Mouse (Mus musculus) urinary bladder, adult 18-20 months (tissue): ENCODE measurements around the gene Poc1b.
A peak's percentile ranks its signal among the peaks of the same experiment; 100 is the strongest.

Source experiments
- DNase-seq, 2 experiments: peaks; one replicate each; pipeline ENCODE4 v3.0.0; 2022; ENCODE audit warnings: low spot score in 2 of 2, mixed read lengths in 2 of 2

Gene Poc1b

DNA sequence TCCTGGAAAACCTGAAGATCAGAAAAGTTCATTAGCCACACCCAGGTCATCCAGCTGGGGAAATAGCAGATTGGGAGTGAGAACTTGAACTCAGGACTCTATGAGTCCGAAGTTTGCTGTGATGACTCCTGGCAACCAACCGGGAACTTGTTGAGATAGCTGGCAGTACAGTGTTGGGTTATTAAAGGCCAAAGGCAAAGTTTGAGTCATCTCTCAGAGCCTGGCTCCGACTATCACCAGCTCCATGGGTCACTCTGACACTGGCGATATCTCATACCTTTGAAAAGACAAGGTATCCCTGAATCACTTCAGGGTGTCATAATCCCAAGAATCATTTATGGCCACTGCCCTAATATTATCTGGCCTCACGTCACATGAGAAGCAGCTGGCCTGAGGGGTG lies 119.9 kb downstream of the Poc1b start:
- no peak for DNase-seq

DNA sequence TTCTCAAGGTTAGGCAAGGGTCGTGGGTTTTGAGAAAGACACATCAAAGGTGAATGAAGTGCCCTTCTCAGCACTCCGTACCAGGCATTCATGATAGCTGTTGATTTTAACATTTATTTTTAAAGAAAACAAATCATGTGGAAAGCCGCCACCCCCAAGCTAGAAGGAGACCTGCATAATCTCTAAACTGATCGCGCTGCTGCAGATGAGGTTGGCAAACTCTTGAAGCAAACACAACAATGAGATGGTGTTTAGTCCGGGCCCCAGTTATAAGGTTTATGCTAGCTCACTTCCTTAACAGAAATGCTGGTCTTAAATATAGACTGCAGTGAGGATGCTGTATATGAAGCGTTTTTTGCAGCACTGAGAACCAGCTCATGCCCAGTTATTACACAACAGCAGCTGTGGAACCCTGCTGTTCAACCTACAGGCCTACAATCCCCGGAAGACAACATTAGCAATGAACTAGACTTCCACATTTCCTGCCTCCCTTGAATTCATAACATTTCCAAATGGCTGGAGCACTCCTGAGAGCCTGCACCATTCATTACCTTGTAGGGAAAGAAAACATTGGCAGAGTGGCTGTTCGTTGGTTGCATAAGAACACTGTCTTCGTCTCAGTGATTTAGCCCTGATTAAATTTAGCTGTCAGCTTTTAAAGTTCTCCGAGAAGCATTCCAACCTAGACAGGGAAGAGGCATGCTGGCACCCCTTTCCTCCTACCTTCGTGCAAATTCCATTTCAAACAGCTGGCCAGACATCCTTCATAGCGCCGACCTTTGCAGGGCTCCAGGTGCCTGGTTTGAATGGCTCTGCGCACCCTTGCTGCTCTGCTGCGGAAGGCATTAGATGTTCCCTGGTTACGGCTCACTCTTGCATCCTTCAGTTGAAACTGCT lies 121.4 kb downstream of the Poc1b start:
- no peak for DNase-seq

DNA sequence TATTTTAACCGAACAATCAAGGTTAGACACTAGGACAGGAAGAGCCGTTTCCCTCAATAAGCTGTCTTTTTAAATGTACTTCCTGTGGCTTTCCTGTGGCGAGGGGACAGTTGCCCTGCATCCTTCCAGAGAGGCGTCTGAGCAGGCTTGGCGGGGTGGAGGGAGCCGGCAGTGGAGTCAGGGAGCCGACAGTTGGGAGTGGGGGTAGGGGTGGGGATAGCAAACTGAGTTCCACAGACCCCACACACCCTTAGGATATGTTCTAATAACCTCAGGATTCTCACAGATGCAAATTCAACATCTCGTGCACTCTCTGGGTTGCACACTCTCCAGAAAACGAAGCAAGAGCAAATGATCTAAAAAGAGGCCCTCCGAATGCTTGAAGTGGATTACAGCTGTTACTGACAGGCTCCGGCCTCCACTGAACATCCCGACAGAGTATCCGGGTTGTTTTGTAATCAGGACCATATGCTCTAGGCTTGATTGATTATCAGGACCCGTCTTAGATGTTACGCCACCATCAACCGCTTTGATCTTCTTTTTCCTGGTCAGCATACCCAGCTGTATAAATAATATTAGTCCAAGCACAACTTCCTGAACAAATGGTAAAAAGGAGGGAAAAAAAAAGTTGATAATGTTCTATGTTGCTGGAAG lies 122.3 kb downstream of the Poc1b start:
- no peak for DNase-seq

DNA sequence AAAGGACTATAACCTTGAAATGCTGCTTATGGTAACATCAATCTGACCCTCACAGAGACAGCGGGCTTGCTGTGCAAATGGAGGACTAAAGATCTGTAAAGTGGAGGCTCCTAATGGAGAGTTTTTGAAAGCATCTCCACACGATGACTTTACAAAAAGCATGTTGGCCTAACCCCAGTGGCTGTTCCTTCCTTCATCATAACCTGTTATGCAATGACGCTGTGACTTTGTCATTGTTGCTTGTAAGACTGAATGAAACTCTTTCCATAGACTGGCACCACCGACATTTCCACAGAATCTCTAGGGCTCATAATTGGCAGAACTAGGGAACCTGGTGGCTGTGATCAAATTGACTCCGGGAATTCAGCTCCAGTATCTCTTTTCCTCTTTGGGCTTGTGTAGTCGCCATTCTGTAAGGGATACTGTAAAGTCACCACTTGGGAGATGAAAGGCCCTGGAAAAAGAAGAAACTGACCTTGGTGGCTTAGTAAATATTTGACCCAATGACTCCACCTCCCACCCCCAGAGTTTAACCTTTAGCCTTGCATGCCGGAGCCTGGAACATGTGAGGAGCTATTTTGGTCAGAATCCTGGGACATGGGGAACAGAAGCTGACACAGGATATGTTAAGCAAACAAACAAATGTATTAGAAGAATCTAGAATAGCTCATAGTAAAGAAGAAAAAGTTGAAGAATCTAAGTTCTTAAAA lies 125.8 kb downstream of the Poc1b start:
- DNase-seq = no peak

DNA sequence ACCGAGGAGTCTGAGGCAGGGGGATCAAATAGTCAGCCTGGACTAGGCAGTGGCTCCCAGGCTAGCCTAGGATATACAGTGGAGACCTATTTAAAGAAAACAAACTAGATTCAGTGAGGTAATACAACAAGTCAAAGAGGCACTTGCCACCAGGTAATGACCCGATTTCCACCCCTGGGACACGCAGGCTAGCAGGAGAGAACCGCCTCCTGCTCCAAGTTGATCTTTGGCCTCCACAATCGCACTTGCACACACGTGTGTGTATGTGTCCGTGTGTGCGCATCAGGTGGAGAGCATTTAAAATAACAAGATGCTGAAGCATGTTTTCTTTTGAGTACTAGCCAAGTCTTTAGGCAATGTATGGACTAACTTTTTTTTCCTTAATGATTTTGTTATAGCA lies 127.5 kb downstream of the Poc1b start:
- no peak for DNase-seq

DNA sequence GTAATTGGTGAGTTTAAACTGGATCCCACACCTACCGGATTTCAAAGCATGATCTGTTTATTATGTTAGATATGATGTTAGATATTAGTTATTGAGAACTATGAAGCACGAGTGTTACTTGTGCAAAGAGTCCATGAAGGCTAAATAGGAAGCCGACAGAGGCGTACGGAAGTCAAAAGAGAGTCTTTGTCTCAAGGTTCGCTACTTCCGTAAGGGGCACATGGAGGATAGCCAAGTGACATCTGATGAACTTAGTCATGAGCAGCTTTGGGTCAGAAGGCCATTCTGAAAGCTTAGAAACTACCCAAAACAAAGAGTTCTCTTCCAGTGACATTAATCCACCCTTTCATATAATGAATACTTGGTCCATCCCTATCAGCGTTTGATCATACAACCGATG lies 128.2 kb downstream of the Poc1b start:
- DNase-seq = no peak

DNA sequence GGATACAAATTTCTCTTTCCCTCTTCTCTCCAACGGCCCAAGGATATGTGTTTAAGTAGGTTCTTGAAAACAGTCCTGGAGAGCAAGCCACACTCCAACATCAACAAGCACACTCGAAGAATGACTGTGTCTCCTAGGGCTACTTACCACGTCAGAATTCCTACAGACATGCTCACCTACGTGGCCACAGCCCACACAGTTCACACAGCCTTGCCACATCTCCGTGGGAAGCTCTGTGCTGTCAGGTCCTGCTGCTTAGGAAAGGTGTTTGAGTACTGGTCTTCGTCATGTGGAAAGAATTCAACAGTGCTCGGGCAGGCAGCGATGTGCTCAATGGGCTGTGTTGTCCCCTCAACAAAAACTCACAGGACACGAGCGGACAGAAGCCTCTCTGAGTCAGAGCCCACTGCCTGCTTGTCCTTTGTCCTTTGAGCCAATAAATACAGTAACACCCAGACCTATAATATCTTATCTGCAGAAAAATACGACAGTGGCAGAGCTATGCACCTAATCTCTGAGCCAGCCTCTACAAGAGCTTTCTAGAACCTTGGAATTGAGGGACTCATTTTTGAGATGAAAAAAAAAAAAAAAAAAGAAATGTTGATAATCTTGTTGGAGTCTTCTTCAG lies 130.5 kb downstream of the Poc1b start:
- DNase-seq = peak in 1 of 2 experiments; percentile 17

DNA sequence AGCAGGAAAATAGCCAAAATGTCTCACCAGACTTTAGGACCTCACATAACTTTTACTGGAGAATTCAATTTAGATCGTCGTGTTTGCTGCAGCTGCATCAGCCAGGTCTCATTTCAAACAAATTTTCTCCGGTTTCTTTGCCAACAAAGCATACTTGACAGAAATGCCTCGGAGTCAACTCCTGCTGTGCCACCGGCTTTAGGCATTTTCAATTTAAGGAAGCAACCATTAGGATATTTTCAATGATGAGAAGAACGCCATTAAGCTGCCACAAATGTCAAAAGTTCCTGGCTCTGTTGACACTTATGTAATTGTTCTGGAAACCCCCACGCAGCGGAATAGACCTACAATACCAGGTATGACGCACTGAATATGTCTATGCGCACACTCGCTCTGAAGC lies 131.7 kb downstream of the Poc1b start:
- no peak for DNase-seq

DNA sequence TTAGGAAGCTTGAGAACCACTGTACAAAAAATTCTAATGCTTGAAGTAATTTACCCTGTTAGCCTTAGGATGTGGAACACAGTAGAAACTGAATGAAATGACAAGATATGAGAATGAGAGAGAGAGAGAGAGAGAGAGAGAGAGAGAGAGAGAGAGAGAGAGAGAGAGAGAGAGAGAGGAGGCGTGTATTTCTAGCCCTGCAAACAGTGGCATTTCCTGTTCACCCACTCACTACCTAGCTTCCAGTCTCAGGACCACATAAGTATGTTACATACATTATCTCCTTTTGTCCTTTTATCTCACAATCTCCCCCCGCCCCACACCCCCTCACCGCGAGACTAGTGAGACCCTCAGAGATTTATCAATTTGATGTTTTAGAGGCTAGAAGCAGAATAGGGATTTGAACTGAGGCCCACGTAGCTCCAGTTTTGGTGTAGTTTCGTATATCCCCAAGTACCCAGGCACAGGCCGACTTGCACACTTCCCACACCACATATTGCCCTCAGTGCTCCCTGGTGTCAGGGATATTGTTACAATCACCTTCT lies 134.5 kb downstream of the Poc1b start:
- DNase-seq = no peak

DNA sequence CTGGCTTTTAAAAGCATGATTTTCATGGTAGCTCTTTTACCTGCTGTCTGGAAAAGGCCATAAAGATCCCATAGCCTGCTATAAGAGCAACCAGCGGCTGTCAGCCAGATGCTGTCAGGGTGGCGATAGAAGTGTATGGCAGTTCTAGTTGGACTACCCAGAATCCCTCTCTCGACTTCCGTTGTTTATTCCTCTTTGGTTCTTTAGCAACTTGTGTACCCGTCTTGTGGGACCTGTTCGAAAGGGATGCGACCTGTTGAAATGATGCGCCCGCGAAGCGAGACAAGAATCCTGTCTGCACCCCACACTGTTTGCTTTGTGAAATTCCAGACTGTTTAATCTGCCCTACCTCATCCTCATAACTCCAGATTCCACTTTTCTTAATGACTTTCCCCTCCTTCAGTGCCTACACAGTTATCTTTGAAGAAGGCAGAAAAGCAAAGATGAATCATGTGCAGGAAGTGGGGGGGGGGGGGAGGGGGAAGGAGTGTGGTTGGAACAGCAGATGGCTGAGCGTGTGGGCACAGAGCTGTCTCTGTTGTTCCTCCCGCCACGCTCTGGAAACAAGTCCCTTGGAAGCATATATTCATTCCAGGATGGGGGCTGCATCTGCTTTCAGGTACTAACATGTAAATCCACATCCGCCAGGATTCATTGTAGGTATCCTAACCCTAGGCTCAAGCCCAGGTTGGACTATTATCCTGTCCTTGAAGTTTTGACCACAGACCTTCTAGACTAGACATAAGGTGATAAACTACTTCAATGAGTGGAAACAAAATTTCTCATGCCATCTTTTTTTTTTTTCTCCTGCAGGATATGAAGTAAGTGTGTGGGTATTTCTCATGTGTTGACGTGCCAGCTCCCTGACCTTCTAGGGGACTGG lies 135.2 kb downstream of the Poc1b start:
- no peak for DNase-seq

DNA sequence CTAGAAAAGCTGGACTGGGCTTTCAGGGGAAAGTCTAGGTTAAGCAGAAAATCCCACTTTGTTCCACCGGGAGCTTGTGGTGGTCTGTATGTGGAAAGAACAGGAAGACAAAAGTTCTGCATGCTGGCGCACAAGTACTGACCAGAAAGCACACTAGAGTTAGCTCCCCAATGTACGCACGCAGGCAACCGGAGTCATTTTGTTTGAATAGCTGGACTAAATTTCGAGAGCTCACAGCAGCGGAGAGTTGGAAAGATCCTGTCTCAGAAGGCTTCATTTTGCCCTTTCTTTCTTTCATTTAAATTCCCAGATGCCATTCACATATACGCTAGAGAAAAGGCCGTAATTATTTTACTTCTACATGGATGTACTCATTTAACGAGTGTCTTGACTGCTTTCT lies 135.9 kb downstream of the Poc1b start:
- no peak for DNase-seq

DNA sequence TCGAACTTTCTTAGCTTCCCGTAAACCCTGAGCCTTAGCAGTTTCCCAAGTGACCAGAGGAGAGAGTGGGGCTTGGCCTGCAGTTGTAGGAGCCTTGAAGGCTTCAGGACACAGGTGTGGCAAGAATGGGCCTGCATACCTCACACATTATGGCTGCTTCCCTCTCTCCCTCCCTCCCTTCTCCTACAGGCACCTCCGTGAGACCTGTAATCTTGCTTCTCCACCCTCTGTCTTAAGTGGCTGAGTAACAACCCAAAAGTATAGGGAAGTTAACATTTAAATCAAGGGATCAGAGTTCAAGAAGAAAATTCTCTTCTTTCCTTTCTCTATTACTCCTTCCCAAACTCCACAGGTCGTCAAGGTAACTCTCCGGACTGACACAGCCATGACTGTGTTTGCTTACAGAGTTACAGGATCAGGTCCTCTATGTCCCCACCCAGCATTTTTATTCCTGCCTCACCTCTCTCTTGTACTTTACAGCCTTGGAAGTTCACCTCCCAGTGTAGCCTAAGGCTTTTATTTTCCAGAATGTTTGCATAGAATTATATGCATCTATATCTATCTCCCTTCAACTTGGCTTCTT lies 137.2 kb downstream of the Poc1b start:
- no peak for DNase-seq

DNA sequence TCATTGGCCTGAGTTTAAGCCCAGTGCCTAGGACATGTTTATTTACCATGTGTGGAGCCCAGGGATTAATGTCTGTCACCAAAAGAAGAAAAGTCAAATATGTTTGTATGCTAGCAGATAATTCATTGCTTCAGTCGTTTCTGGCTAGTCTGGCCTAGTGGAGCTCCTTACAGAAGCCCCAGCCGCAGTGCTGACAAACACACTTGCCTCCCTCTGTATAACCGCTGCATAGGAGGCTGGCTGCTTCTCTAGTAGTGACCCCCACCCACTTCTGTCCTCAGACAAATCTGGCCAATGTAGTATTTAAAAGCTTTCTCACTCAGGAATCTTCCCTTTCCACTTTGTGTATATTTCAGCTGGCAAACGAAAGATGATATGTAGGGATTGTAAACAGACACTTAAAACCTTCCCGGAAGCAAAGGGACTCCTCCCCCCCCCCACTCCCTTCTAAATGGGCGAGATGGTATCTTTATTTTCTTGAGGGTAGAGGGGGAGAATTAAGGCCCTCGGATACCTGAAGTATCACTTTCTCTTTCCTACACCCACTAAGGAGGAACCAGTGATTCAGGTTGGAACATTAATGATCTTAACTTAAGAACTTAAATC lies 137.9 kb downstream of the Poc1b start:
- no peak for DNase-seq

DNA sequence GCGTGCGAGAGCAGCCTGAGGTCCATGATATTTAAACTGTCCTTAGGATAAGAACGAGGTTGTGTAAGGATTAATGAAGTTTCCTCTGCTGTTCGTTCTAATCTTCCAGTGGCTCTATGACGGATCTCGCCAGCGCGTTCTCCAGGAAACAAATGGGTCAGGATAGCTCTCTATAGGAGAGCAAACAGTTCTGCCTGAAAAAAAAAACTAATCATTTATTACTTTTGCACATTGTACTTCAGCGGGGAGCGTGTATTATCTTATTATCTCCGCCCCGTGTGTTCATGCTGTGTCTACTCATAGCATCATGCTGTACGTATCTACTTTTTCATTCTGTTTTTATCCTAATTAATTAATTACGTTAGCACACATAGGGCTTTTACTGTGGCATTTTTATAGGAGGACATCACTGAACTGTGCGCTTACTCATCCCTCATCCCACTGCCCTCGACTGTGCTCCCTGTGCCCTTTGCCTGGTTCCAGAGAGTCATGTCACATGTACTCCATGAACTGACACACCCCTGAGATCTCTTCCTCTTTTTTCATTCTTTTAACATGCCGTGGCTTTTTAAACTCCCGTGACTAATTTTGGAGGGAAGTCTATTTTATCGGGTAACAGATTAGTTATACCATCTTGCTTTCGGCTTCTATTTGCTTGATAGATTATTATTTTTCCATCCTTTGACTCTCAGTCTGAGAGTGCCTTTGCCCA lies 140.1 kb downstream of the Poc1b start:
- DNase-seq = no peak
